Mouse (Mus musculus): ENCODE results near the gene Flii. TPM values are rescaled to one million over a fixed set of nuclear protein-coding genes. Genes with fewer than 3 reads are reported as not detected.

Flii gene
- polyA plus RNA-seq, 1 experiment from 2014 or later, result 76.2 TPM

DNA sequence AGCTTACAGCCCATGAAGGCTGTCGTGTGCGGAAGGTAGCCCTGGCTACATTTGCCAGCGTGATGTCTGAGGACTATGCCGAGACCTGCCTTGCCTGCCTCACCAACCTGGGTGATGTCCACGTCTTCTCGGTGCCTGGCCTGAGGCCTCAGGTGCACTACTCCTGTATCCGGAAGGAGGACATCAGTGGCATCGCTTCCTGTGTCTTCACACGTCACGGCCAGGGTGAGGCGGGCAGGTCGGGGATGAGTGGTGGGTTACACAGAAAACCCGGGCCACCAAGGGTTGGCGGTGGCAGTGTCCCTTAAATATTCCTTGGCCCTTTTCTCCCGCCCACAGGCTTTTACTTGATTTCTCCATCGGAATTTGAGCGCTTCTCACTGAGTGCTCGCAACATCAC lies 15.0 kb downstream of the Flii start:
- Histone ChIP-seq H3K4me3 (no peak overlapping the region), H3K9ac (no peak overlapping the region), H3K9me3 (no peaks in the 10 kb centered on the region), H3K4me2 (replicated peaks) (no peak overlapping the region), H3K4me1 (no peaks in the 10 kb centered on the region), H3K27me3 (no peaks in the 10 kb centered on the region), H3K27ac (no peak overlapping the region), H3K36me3 (peaks cover 99% of the 10 kb centered on the region)
- WGBS, result 93% methylated on average over 18 of the region's 18 CpGs
- no peak for ATAC-seq (ENCODE audit: insufficient number of reproducible peaks, insufficient read depth, low FRiP score, low TSS enrichment)

DNA sequence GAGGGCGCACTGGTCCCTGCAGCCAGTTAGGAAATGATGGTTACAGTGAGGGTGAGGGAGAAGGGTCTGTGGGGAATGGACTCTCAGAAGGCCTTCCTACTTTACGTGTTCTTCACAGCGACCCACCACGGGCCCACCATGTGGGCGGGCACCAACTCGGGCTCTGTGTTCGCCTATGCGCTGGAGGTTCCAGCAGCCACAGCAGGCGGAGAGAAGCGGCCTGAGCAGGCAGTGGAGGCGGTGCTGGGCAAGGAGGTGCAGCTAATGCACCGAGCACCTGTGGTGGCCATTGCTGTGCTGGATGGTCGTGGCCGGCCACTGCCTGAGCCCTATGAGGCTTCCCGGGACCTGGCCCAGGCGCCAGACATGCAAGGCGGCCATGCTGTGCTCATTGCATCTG lies 15.8 kb downstream of the Flii start:
- no peak overlapping the region for H3K4me3 ChIP-seq
- H3K4me2 ChIP-seq (replicated peaks), result no peak overlapping the region
- ATAC-seq (ENCODE audit: insufficient number of reproducible peaks, insufficient read depth, low FRiP score, low TSS enrichment), result no peak
- 97% methylated on average over 17 of the region's 17 CpGs for WGBS
- no peak overlapping the region for H3K9ac ChIP-seq
- no peaks in the 10 kb centered on the region for H3K4me1 ChIP-seq
- peaks cover 100% of the 10 kb centered on the region for H3K36me3 ChIP-seq
- no peaks in the 10 kb centered on the region for H3K9me3 ChIP-seq
- H3K27me3 ChIP-seq, result no peaks in the 10 kb centered on the region
- no peak overlapping the region for H3K27ac ChIP-seq

DNA sequence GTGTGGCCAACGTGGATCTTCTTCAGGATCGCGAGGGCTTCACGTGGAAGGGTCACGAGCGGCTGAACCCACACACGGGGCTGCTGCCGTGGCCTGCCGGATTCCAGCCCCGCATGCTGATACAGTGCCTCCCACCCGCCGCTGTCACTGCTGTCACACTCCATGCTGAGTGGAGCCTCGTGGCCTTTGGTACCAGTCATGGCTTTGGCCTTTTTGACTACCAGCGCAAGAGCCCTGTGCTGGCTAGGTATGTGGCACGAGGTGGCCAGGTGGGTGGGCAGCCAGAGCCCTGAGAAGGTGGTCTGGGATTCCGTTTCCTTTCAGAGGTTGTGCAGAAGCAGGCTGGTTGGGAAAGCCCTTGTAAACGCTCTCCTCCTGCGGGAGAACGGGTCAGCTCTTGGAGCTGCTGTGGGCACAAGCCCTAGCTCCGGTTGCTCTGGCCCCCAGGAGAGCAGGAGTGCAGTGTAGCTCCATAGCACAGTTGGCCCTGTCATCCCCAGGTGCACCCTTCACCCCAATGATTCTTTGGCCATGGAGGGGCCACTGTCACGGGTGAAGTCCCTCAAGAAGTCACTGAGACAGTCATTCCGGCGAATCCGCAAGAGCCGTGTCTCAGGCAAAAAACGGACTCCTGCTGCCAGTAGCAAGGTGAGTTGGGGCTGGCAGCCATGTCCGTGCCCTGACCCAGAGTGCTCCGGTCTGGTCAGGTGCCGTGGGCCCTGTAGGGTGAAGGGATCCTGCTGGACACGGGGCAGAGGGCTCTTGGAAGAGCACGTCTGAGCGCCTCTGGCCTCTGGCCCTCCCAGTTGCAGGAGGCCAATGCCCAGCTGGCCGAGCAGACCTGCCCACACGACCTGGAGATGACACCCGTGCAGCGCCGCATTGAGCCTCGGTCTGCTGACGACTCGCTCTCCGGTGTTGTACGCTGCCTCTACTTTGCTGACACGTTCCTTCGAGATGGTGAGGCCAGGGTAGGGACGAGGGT lies 17.3 kb downstream of the Flii start:
- H3K9ac ChIP-seq, result no peak overlapping the region
- 92% methylated on average over 45 of the region's 45 CpGs for WGBS
- H3K9me3 ChIP-seq, result no peaks in the 10 kb centered on the region
- no peak overlapping the region for H3K4me3 ChIP-seq
- no peaks in the 10 kb centered on the region for H3K4me1 ChIP-seq
- no peak for ATAC-seq (ENCODE audit: insufficient number of reproducible peaks, insufficient read depth, low FRiP score, low TSS enrichment)
- H3K27me3 ChIP-seq, result no peaks in the 10 kb centered on the region
- H3K27ac ChIP-seq, result no peak overlapping the region
- H3K4me2 ChIP-seq (replicated peaks), result no peak overlapping the region
- H3K36me3 ChIP-seq, result peaks cover 100% of the 10 kb centered on the region

DNA sequence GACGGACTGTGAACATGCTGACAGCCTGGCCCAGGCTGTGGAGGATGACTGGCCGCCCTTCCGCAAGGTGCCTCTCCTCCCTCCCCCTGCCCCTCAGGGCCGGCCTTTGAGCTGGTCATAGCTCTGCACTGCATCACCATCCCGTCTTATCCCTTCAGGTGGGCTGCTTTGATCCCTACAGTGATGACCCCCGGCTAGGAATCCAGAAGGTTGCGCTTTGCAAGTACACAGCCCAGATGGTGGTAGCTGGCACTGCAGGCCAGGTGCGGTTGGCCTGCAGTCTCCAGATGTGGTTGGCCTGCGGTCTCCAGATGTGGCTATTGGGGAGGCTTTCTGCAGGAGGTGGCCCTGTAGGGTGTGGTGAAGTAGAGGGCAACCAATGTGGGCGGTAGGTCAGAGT lies 18.4 kb downstream of the Flii start:
- no peaks in the 10 kb centered on the region for H3K4me1 ChIP-seq
- peaks cover 100% of the 10 kb centered on the region for H3K36me3 ChIP-seq
- H3K4me3 ChIP-seq, result no peak overlapping the region
- no peak for ATAC-seq (ENCODE audit: insufficient number of reproducible peaks, insufficient read depth, low FRiP score, low TSS enrichment)
- H3K27me3 ChIP-seq, result no peaks in the 10 kb centered on the region
- H3K4me2 ChIP-seq (replicated peaks), result no peak overlapping the region
- no peak overlapping the region for H3K27ac ChIP-seq
- H3K9me3 ChIP-seq, result no peaks in the 10 kb centered on the region
- WGBS, result 88% methylated on average over 10 of the region's 10 CpGs
- no peak overlapping the region for H3K9ac ChIP-seq

DNA sequence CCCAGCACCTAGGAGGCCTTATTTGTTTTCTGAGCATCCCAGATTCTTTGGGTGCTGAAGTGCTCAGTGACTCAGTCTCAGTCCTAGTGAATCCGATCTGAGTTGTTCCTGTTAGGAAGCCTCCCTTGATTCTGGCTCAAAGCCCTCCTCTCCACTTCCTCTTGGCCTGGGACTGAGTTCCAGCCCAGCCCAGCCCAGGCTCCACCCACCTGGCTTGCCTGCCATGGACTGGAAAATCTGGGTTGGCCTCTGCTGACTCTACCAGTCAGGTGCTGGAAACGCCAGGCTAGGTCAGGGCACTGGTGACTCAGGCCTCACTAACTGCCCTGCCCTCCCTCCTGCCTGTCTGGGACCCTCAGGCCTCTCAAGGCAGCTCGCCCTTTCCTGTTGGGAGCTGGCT lies 19.4 kb downstream of the Flii start:
- 76% methylated on average over 3 of the region's 3 CpGs for WGBS
- H3K9ac ChIP-seq, result no peak overlapping the region
- peaks cover 9% of the 10 kb centered on the region; the same call in 1 of the 2 replicates for H3K4me1 ChIP-seq
- H3K27ac ChIP-seq, result no peak overlapping the region
- no peaks in the 10 kb centered on the region for H3K27me3 ChIP-seq
- H3K36me3 ChIP-seq, result peaks cover 92% of the 10 kb centered on the region
- no peak overlapping the region for H3K4me3 ChIP-seq
- no peaks in the 10 kb centered on the region for H3K9me3 ChIP-seq
- ATAC-seq (ENCODE audit: insufficient number of reproducible peaks, insufficient read depth, low FRiP score, low TSS enrichment), result no peak
- H3K4me2 ChIP-seq (replicated peaks), result no peak overlapping the region

DNA sequence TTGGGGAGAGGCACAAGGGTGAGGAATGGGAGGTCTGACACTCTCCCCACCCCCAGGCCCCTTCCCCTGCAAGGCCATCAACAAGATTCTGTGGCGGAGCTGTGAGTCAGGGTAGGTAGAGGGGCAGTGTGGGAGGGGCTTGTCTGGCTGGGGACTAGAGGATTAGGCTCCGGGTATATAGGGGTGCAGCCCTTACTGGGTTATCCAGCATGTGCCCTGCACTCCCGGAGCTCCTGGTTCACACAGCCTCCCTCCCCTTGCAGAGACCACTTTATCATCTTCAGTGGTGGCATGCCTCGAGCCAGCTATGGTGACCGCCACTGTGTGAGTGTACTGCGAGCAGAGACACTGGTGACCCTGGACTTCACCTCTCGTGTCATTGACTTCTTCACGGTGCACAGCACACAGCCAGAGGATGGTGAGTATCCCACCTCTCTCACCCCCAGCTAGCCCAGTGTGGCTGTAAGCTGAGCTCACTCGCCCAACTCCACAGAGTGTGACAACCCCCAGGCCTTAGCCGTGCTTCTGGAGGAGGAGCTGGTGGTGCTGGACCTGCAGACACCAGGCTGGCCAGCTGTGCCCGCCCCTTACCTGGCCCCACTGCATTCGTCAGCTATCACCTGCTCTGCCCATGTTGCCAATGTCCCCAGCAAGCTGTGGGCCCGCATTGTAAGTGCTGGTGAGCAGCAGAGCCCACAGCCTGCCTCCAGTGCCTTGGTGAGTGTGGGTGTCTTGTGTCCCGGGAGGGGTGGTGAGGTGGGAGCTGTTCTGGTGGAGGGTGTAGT lies 20.2 kb downstream of the Flii start:
- Histone ChIP-seq H3K27ac (no peak overlapping the region), H3K4me1 (peaks cover 14% of the 10 kb centered on the region), H3K9ac (no peak overlapping the region), H3K9me3 (no peaks in the 10 kb centered on the region), H3K27me3 (no peaks in the 10 kb centered on the region), H3K4me2 (replicated peaks) (no peak overlapping the region), H3K4me3 (no peak overlapping the region), H3K36me3 (peaks cover 84% of the 10 kb centered on the region)
- 92% methylated on average over 13 of the region's 14 CpGs for WGBS
- ATAC-seq (ENCODE audit: insufficient number of reproducible peaks, insufficient read depth, low FRiP score, low TSS enrichment), result no peak

DNA sequence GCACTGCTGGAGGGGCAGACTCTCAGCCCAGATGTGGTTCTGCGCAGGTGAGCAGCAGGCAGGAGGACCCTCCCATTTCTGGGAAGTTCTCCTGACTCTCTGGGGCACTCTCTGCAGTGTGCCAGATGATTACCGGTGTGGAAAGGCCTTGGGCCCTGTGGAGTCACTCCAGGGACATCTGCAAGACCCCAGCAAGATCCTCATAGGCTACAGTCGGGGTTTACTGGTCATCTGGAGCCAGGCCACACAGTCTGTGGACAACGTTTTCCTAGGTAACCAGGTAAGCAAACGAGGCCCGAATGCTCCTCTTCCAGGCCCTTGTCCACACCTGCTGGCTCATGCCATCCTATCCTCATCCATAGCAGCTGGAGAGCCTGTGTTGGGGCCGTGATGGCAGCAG lies 21.0 kb downstream of the Flii start:
- H3K36me3 ChIP-seq, result peaks cover 76% of the 10 kb centered on the region
- H3K27ac ChIP-seq, result no peak overlapping the region
- no peak overlapping the region for H3K4me2 ChIP-seq (replicated peaks)
- no peak for ATAC-seq (ENCODE audit: insufficient number of reproducible peaks, insufficient read depth, low FRiP score, low TSS enrichment)
- H3K9ac ChIP-seq, result no peak overlapping the region
- peaks cover 23% of the 10 kb centered on the region for H3K4me1 ChIP-seq
- H3K9me3 ChIP-seq, result no peaks in the 10 kb centered on the region
- no peaks in the 10 kb centered on the region for H3K27me3 ChIP-seq
- H3K4me3 ChIP-seq, result no peak overlapping the region
- WGBS, result 93% methylated on average over 7 of the region's 7 CpGs

DNA sequence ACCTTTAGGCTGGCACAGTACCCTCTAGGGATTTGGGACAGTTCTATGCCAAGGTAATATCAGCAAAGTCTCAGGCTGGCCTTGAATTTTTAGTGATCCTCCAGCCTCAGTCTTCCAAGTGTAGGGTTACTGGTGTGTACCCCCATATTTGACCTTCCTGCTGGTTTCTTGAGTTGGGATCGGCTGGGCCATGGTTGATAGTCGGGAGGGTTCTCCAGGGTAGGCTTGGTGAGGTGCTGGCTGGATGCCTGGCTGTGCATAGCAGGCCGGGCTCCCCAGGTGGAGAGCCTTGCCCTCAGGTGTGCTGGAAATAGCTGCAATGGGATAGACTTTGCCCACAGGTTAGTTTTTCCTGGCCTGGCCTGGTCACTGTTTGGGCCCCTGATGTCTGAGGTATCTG lies 21.8 kb downstream of the Flii start:
- no peaks in the 10 kb centered on the region for H3K9me3 ChIP-seq
- no peak overlapping the region for H3K4me2 ChIP-seq (replicated peaks)
- ATAC-seq (ENCODE audit: insufficient number of reproducible peaks, insufficient read depth, low FRiP score, low TSS enrichment), result no peak
- no peak overlapping the region for H3K27ac ChIP-seq
- WGBS, result 81% methylated on average over 3 of the region's 3 CpGs
- peaks cover 68% of the 10 kb centered on the region for H3K36me3 ChIP-seq
- H3K9ac ChIP-seq, result no peak overlapping the region
- no peaks in the 10 kb centered on the region for H3K27me3 ChIP-seq
- H3K4me3 ChIP-seq, result no peak overlapping the region
- peaks cover 29% of the 10 kb centered on the region for H3K4me1 ChIP-seq

DNA sequence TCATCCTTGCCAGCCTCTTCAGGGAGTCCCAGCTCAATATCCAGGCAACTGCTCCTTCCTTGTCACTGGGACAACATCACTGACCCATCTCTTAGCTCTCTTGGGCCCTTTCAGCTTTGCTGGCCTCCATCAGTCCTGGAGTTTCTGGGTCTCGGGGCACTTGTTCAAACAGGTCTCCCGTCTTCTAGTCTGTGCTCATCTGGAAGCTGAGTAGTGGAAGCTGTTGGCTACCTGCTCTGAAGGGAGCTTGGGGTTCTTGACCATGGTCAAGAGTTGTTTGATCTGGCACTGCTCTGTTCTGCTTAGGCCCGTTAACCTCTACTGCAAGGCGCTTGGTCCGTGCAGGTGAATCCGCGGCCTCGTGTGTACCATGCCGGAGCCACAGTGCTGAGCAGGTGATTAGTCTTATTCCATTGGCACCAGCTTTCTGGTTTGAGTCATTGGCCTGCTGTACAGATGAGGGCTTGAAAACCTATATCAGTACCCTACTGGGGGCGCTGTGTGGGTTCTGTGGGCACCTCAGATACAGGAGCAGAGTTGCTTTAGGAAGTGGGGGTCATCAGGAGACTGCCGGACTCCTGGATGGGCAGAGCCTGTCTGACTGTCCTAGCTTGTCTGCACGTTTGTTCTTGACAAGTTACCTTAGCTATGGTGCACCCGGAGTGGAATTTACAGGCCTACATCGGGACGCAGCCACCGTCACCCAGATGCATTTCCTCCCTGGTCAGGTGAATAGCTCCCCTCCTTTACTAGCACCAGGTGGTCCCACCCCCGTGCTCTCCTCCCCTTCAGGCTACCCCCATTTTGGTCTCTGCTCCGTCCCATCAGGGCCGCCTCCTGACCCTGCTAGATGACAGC lies 22.8 kb downstream of the Flii start:
- Histone ChIP-seq H3K4me1 (peaks cover 29% of the 10 kb centered on the region), H3K4me3 (no peak overlapping the region), H3K27ac (no peak overlapping the region), H3K9me3 (no peaks in the 10 kb centered on the region), H3K27me3 (no peaks in the 10 kb centered on the region), H3K4me2 (replicated peaks) (no peak overlapping the region), H3K9ac (no peak overlapping the region), H3K36me3 (peaks cover 58% of the 10 kb centered on the region)
- no peak for ATAC-seq (ENCODE audit: insufficient number of reproducible peaks, insufficient read depth, low FRiP score, low TSS enrichment)
- WGBS, result 90% methylated on average over 19 of the region's 19 CpGs

DNA sequence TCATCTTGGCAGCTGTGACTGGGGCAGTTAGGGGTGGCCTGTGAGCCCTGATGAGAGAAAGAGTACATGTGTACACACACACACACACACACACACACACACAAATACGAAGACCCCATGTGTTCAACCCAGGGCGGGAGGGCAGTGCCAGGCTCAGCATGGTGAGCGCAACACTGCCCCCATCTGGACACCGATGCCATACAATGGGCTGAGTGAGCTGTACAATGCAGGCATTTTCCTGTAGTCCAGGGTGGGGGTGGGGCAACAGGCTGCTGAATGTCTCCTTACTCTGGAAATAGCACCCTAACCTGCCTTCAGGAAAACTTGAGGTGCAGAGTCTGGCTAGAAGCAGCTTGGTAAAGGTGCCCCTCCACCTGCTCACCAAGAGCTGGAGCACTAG lies 23.9 kb downstream of the Flii start:
- no peak for ATAC-seq (ENCODE audit: insufficient number of reproducible peaks, insufficient read depth, low FRiP score, low TSS enrichment)
- no peaks in the 10 kb centered on the region for H3K27me3 ChIP-seq
- no peak overlapping the region for H3K4me3 ChIP-seq
- WGBS, result 19% methylated on average over 4 of the region's 4 CpGs
- H3K9me3 ChIP-seq, result no peaks in the 10 kb centered on the region
- peaks cover 47% of the 10 kb centered on the region for H3K36me3 ChIP-seq
- no peak overlapping the region for H3K4me2 ChIP-seq (replicated peaks)
- H3K4me1 ChIP-seq, result peaks cover 33% of the 10 kb centered on the region
- no peak overlapping the region for H3K27ac ChIP-seq
- H3K9ac ChIP-seq, result no peak overlapping the region

DNA sequence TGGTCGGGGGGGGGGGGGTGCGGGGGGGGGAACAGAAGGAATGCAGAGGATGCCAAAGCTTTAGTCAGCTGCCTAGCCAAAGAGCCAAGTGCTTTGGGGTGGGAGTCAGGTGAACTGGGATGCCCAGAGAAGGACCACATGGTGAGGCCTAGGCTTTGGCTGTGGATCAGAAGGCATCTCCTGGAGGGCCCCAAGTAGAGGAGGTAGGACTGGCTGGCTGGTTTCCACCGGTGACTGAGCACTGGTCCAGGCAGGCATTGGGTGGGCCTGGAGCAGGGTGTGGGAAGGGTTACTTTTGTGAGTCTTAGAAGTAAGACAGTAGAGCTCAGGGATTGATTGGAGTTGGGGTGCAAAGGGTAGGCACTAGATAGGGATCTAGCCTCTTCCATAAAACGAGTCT lies 25.5 kb downstream of the Flii start:
- Histone ChIP-seq H3K36me3 (peaks cover 32% of the 10 kb centered on the region), H3K4me3 (no peak overlapping the region), H3K9me3 (no peaks in the 10 kb centered on the region), H3K27me3 (no peaks in the 10 kb centered on the region), H3K27ac (no peak overlapping the region), H3K9ac (no peak overlapping the region), H3K4me2 (replicated peaks) (peak overlapping the region; percentile 87), H3K4me1 (peaks cover 33% of the 10 kb centered on the region)
- 85% methylated on average over 3 of the region's 4 CpGs for WGBS
- no peak for ATAC-seq (ENCODE audit: insufficient number of reproducible peaks, insufficient read depth, low FRiP score, low TSS enrichment)
